Mouse (Mus musculus) heart, postnatal 0 days (tissue): ENCODE results near the gene Sgsh.

Source experiments
- CTCF ChIP-seq: IDR thresholded peaks from 2 replicates; pipeline ENCODE4 v1.5.1; 2016; ENCODE audit warnings: antibody characterized with exemption, control low read depth, low read depth
- EP300 ChIP-seq: IDR thresholded peaks from 2 replicates; pipeline ENCODE4 v1.6.1; 2016; ENCODE audit warnings: antibody characterized with exemption, low read depth

DNA sequence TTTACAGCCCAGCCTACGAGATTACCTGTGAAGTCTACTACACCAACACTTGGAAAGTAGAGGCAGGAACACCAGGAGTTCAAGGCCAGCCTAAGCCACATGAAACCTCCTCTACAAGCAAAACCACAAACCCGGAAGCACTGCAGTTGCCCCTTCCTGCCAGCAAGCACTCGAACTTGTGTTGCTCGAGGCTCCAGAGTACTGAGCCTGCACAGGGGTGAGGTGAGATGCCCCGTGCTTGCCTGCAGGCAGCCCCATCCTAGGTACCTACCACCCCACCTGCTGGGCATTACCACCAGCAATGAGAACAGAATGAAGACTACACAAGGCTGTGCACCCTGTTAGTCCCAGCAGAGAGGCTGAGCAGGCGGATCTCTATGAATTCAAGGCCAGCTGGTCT is 57.3 kb downstream of the Sgsh start:
- TF ChIP-seq CTCF (no peak), EP300 (no peak)
